Mouse (Mus musculus) erythroblast, embryonic 14.5 days (primary cell): ENCODE measurements around the gene Angel1.

Experiments
- GATA1 ChIP-seq: IDR thresholded peaks from 2 replicates; pipeline ENCODE4 v1.6.1; 2012; ENCODE audit warnings: low read length, inconsistent platforms, mixed read lengths
- TAL1 ChIP-seq: IDR thresholded peaks from 3 replicates; pipeline ENCODE4 v1.6.1; 2012; ENCODE audit warnings: low read length, inconsistent platforms, mixed read lengths

- TF ChIP-seq GATA1, result no peak
- TF ChIP-seq TAL1, result no peak
These were observed 6.2 kb downstream of the Angel1 start for GRCm38 (mm10) chr12:86719961-86720639.
